In the genomic region with DNA sequence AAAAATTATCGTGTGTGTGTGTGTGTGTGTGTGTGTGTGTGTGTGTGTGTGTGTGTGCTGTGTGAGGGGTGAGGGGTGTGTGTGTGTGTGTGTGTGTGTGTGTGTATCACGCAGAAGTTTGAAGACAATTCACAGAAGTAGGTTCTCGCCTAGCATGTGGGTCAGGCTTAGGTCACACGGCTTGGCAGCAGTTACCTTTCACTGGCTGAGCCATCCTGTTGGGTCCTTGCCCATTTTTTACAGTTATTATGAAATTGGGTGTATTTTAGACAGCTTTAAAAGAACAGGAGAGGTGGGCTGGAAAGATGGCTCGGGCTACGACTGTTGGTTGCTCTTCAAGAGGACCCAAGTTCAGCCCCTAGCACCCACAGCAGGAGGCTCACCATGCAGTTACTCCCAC, we compare ENCODE assay signal across 7 mouse cellular contexts. TPM values are rescaled to one million over a fixed set of nuclear protein-coding genes. Genes with fewer than 3 reads are reported as not detected.
DNase-seq lines count a peak whose midpoint lies in the region; ATAC-seq lines count a peak whose summit lies in the region.

No protein-coding gene starts in this region.

- ATAC-seq in megakaryocyte, adult 5-6 weeks (ENCODE audit: poor library complexity, severe bottlenecking) = no peak

- DNase-seq in ovary, postnatal 14 days (ENCODE audit: low spot score) = peak; percentile 38
- DNase-seq in ovary, postnatal 36 days (ENCODE audit: low spot score) = no peak
- peak; percentile 59 for DNase-seq in cerebellum, adult 9-10 months
- peak; percentile 68 for DNase-seq in kidney, adult 9 months
- no peak for DNase-seq in T-cell, adult 2 months (ENCODE audit: low spot score)
- DNase-seq in embryo, embryonic 10.5 days (ENCODE audit: low spot score) = no peak

RNA-seq across cellular contexts. Expression of gene Frs2, which starts 18.3 kb away (rescaled TPM):
- total RNA-seq in megakaryocyte, adult 5-6 weeks (2015) = 22.9 and 25.0 TPM in 2 replicates
- 9.8 and 10.5 TPM in 2 replicates for total RNA-seq in megakaryocyte, adult 5-6 weeks (2017)

Comparison
In these comparisons a context has a peak if more than half of its experiments do, and no peak if none do; other contexts are left out.
1. DNase-seq: peak in ovary, postnatal 14 days (single experiment), cerebellum, adult 9-10 months (single experiment) and kidney, adult 9 months (single experiment); none in ovary, postnatal 36 days (single experiment), T-cell, adult 2 months (single experiment) and embryo, embryonic 10.5 days (single experiment).